ENCODE assay signal across 9 mouse cellular contexts in the genomic region with DNA sequence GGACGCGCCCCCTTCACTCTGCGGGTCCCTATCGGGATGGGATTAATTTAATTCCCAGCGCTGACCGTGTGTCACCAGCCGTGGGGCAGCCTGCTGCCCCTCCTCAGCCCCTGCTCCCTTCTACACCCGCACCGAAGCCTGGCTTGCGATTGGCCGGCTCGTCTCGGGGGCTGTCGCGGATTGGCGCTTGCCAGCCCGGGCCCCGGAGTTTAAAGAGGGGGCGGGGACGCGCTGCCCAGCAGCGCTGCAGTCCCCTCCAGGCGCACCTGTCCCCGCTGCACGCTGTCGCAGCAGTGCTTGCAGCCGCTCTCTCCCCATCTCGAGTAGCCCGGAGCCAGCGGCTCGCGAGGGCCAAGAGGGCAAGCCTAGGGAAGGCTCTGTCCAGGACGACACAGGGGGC. TPM values are rescaled to one million over a fixed set of nuclear protein-coding genes. Genes with fewer than 3 reads are reported as not detected.
A peak's percentile ranks its signal among the peaks of the same experiment; 100 is the strongest.
DNase-seq lines count a peak whose midpoint lies in the region; ATAC-seq and TF ChIP-seq lines count a peak whose summit lies in the region.
"Had no signal": no experiment of that assay in that cellular context is flagged by ENCODE, and none has a peak within 500 bp of the region (broad histone marks: within the 10 kb centered on the region; RNA-seq: fewer than 3 reads in every experiment).

A gene (plus strand): TSS at position 215 of the 400 bp plus-strand sequence.

- peak within 1 kb of the TSS; percentile 56 for H3K9ac ChIP-seq in heart, embryonic 14.5 days (ENCODE audit: low read length)
- no peak within 1 kb of the TSS for H3K9ac ChIP-seq in lung, postnatal 0 days (replicated peaks; ENCODE audit: low read depth)
- no peak within 1 kb of the TSS for H3K9ac ChIP-seq in stomach, embryonic 14.5 days (replicated peaks; ENCODE audit: low read depth, low read length)

- H3K4me2 ChIP-seq in heart, embryonic 14.5 days (ENCODE audit: low read length), result peak within 1 kb of the TSS; percentile 78
- peak within 1 kb of the TSS; percentile 56 for H3K4me2 ChIP-seq in lung, postnatal 0 days (replicated peaks; ENCODE audit: low read depth, low read length)
- peak within 1 kb of the TSS; percentile 80 for H3K4me2 ChIP-seq in stomach, embryonic 14.5 days (replicated peaks; ENCODE audit: low read depth, low read length)

- peak; percentile 64 for ATAC-seq in heart, embryonic 14.5 days (ENCODE audit: insufficient number of reproducible peaks, insufficient read depth, low FRiP score, low read depth)
- ATAC-seq in lung, postnatal 0 days, result peak; percentile 80
- peak; percentile 63 for ATAC-seq in stomach, embryonic 14.5 days (ENCODE audit: insufficient number of reproducible peaks, insufficient read depth, low FRiP score, low read depth)
- no peak for ATAC-seq in erythroid progenitor cell, adult 5-6 weeks (replicated peaks; ENCODE audit: low FRiP score, poor library complexity, severe bottlenecking)

- TF ChIP-seq CTCF in lung, postnatal 0 days (IDR thresholded peaks at IDR 0.05), result no peak

- WGBS in heart, embryonic 14.5 days, result under 1% methylated on average over 30 of the region's 33 CpGs
- 1% methylated on average over 32 of the region's 33 CpGs for WGBS in lung, postnatal 0 days
- under 1% methylated on average over 33 of the region's 33 CpGs for WGBS in stomach, embryonic 14.5 days

- peaks cover 25% of the 10 kb centered on the region for H3K27me3 ChIP-seq in heart, embryonic 14.5 days (ENCODE audit: control insufficient read depth, insufficient read depth, low read length)
- 0 out of 2 replicates have a peak, but pooled peaks cover 4% of the 10 kb centered on the region for H3K27me3 ChIP-seq in lung, postnatal 0 days (replicated peaks; ENCODE audit: insufficient read depth, low read length)
- 0 out of 2 replicates have a peak, but pooled peaks cover 5% of the 10 kb centered on the region for H3K27me3 ChIP-seq in stomach, embryonic 14.5 days (ENCODE audit: control insufficient read depth, insufficient read depth, low read length)

- intact Hi-C loops in heart, postnatal 25 days (cut with DNase I), result loop anchor here (1.0 to 10.0 kb wide), 3 partner anchors 451 to 1165 kb away; a partner anchor contains a TSS
- intact Hi-C loops in heart, postnatal 10 days (cut with DNase I), result loop anchor here (5.0 kb wide), 1 partner anchor 88 kb away; no protein-coding TSS in a partner anchor

- no peak for TF ChIP-seq EP300 in lung, postnatal 0 days (IDR thresholded peaks at IDR 0.05)

- H3K9me3 ChIP-seq in heart, embryonic 14.5 days (ENCODE audit: control insufficient read depth, low read length), result no peaks in the 10 kb centered on the region
- no peaks in the 10 kb centered on the region for H3K9me3 ChIP-seq in lung, postnatal 0 days (ENCODE audit: low read length)
- no peaks in the 10 kb centered on the region for H3K9me3 ChIP-seq in stomach, embryonic 14.5 days (ENCODE audit: control insufficient read depth, low read depth, low read length)

- no peak within 1 kb of the TSS for H3K27ac ChIP-seq in heart, embryonic 14.5 days (replicated peaks in 1 of 2; ENCODE audit: control insufficient read depth in 1 of 2, insufficient read depth in 1 of 2, low read depth in 2 of 2, low read length in 2 of 2)
- H3K27ac ChIP-seq in lung, postnatal 0 days (ENCODE audit: low read length), result no peak within 1 kb of the TSS
- no peak within 1 kb of the TSS for H3K27ac ChIP-seq in stomach, embryonic 14.5 days (ENCODE audit: low read length)
- H3K27ac ChIP-seq: macrophage had no signal

- H3K36me3 ChIP-seq in heart, embryonic 14.5 days (ENCODE audit: control insufficient read depth, insufficient read depth, low read length), result no peaks in the 10 kb centered on the region
- H3K36me3 ChIP-seq in lung, postnatal 0 days (ENCODE audit: insufficient read depth, low read length), result no peaks in the 10 kb centered on the region
- no peaks in the 10 kb centered on the region for H3K36me3 ChIP-seq in stomach, embryonic 14.5 days (ENCODE audit: control insufficient read depth, insufficient read depth, low read length)

- peaks cover 4 to 7% of the 10 kb centered on the region in 2 experiments; a peak in 2 of 4 replicates for H3K4me1 ChIP-seq in heart, embryonic 14.5 days (ENCODE audit: control insufficient read depth in 2 of 2, insufficient read depth in 2 of 2, low read length in 2 of 2)
- no peaks in the 10 kb centered on the region for H3K4me1 ChIP-seq in lung, postnatal 0 days (ENCODE audit: insufficient read depth, low read depth, low read length)
- H3K4me1 ChIP-seq in stomach, embryonic 14.5 days (ENCODE audit: control insufficient read depth, insufficient read depth, low read length), result peaks cover 3% of the 10 kb centered on the region; the same call in 1 of the 2 replicates

- H3K4me3 ChIP-seq in heart, embryonic 14.5 days (ENCODE audit: control insufficient read depth in 1 of 2, insufficient read depth in 1 of 2, low read depth in 1 of 2, low read length in 2 of 2), result peak within 1 kb of the TSS; percentile 36 to 40
- H3K4me3 ChIP-seq in lung, postnatal 0 days (ENCODE audit: low read depth, low read length), result peak within 1 kb of the TSS; percentile 22
- H3K4me3 ChIP-seq in stomach, embryonic 14.5 days (ENCODE audit: low read depth, low read length), result peak within 1 kb of the TSS; percentile 29

- DNase-seq in heart, postnatal 25 days (ENCODE audit: low spot score), result no peak
- DNase-seq in cerebellum, postnatal 25 days, result peak; percentile 42 to 65
- DNase-seq in heart, postnatal 10 days, result peak; percentile 29 to 32
- no peak for DNase-seq in layer of hippocampus, postnatal 14 days (ENCODE audit: low spot score in 2 of 2)
- DNase-seq in lung, postnatal 0 days (ENCODE audit: low spot score), result peak; percentile 58

RNA-seq across cellular contexts. Expression of the gene that starts here (rescaled TPM):
- 5.6 and 6.8 TPM in 2 replicates for polyA plus RNA-seq in heart, embryonic 14.5 days (2014; fragmentation: Nextera tagmentation; extraction: Ambion mirVana)
- total RNA-seq in heart, postnatal 25 days (2021), result 1 to 10 TPM in 1 of 2 experiments, under 1 TPM in 1; 0.70 to 1.4 TPM
- total RNA-seq in heart, postnatal 10 days (2021), result 1 to 10 TPM; 2.1 to 2.2 TPM
- total RNA-seq in layer of hippocampus, postnatal 14 days (2021), result 100 to 1,000 TPM; 189 to 199 TPM
- polyA plus RNA-seq in lung, postnatal 0 days (2015; fragmentation: Nextera tagmentation; extraction: Ambion mirVana), result 1.3 and 2.2 TPM in 2 replicates
- 2.0 and 3.0 TPM in 2 replicates for polyA plus RNA-seq in stomach, embryonic 14.5 days (2014; fragmentation: Nextera tagmentation; extraction: Ambion mirVana)
- total RNA-seq in erythroid progenitor cell, adult 5-6 weeks (2015; ENCODE audit: low replicate concordance), result not detected in 2 replicates
- not detected in 2 replicates for total RNA-seq in erythroid progenitor cell, adult 5-6 weeks (2017; ENCODE audit: low replicate concordance)
- polyA plus RNA-seq: macrophage had no signal

Comparison
In these comparisons a context has a peak if more than half of its experiments do, and no peak if none do; other contexts are left out.
1. RNA of the gene that starts here (total RNA-seq): 189 to 199 TPM in layer of hippocampus, postnatal 14 days; 2.1 to 2.2 TPM in heart, postnatal 10 days, 0.70 to 1.4 TPM in heart, postnatal 25 days and not detected in erythroid progenitor cell, adult 5-6 weeks; every median in the first group is over 10 times any median in the second.
2. DNase-seq: peak in cerebellum, postnatal 25 days (2 of 2), heart, postnatal 10 days (2 of 2) and lung, postnatal 0 days (single experiment); none in heart, postnatal 25 days (single experiment) and layer of hippocampus, postnatal 14 days (0 of 2).
3. Peak in every context shown above with its lines, with median percentiles within 50 percentile points of each other: H3K4me2 ChIP-seq and H3K4me3 ChIP-seq.